Mouse (Mus musculus): Measurements from ENCODE around the gene Zdhhc1. TPM values are rescaled to one million over a fixed set of nuclear protein-coding genes. Genes with fewer than 3 reads are reported as not detected.

The Zdhhc1 gene
- polyA plus RNA-seq (2012; rRNA removed): 45.4 and 50.1 TPM in 2 replicates

DNA sequence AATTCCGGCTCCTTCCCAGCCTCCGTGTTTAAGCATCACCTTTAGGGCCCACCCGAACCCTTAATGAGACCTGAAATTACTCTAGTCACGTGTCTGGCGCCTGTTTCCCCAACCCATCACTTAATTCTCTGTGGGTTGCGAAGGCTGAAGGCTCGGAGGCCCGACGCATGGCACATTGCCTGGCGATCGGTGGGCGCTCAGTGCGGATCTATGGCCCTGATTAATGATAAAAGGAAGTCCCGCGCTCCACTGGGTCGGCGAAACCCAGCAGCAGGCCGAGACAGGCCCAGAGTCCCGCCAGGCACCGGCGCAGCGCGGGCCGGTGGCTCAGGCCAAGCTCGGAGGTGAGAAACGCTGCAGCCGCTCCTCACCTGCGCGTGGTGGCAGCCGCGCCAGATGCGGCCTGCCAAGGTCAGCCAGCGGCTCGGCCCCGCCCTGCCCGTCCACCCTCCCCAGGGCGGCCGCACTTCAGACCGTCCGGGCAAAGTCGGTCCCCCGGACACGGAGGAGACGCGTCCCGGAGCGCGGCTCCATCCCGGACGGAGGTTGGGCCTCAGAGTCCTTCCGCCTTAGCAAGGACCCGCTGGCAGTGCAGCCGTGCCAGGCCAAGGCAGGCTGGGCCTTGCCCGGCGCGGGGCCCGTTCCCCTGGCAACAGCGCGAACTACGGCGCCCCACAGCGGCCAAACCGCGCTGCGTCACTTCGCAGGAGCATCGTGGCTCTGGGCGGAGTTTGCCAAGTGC lies at the start of gene Zdhhc1:
Zdhhc1 (minus strand) TSS at position 464 of the 742 bp plus-strand sequence.
- H3K36me3 ChIP-seq (ENCODE audit: control insufficient read depth, insufficient read depth, low read length): no peaks in the 10 kb centered on the region; the same call in 1 of the 2 replicates
- H3K27ac ChIP-seq (ENCODE audit: control insufficient read depth, insufficient read depth, low read depth, low read length): peak within 1 kb of the TSS; percentile 95
- H3K27me3 ChIP-seq (ENCODE audit: control insufficient read depth, insufficient read depth, low read length): no peaks in the 10 kb centered on the region
- peak; percentile 35; the same call in 1 of the 2 replicates for TF ChIP-seq CTCF (IDR thresholded peaks at IDR 0.05; ENCODE audit: control insufficient read depth, insufficient read depth, insufficient replicate concordance, low read depth, low read length)
- TF ChIP-seq POLR2A (IDR thresholded peaks at IDR 0.05; ENCODE audit: control insufficient read depth, low read depth, low read length): peak; percentile 72
- H3K4me1 ChIP-seq (ENCODE audit: control insufficient read depth, insufficient read depth, low read length): peaks cover 5% of the 10 kb centered on the region
- peak within 1 kb of the TSS; percentile 96 for H3K4me3 ChIP-seq (ENCODE audit: control insufficient read depth, low read depth, low read length)

DNA sequence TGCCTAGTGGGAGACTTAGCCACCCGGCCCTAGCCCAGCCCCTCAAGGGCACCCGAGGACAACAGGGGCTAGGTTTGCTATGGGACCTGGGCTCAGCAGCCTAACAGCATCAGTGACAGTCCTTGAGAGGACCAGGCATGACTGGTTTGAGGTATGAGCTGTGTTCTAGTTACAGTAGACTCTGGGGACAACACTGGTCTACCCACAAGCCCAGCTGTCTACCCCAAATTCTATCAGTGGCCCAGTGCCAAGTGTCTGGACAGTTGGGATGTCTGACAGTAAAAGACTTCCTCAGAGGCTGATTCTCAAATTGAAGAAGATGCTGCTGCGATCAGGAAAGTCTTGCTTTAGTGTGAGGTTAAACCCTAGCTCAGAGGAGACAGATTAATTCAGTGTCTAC lies 48.5 kb upstream of the Zdhhc1 start:
- peaks cover 2% of the 10 kb centered on the region for H3K4me1 ChIP-seq (ENCODE audit: control insufficient read depth, insufficient read depth, low read length)
- H3K27ac ChIP-seq (ENCODE audit: control insufficient read depth, insufficient read depth, low read depth, low read length): no peak overlapping the region
- no peaks in the 10 kb centered on the region for H3K36me3 ChIP-seq (ENCODE audit: control insufficient read depth, insufficient read depth, low read length)
- H3K27me3 ChIP-seq (ENCODE audit: control insufficient read depth, insufficient read depth, low read length): no peaks in the 10 kb centered on the region
- TF ChIP-seq CTCF (IDR thresholded peaks at IDR 0.05; ENCODE audit: control insufficient read depth, insufficient read depth, insufficient replicate concordance, low read depth, low read length) (no peak), POLR2A (IDR thresholded peaks at IDR 0.05; ENCODE audit: control insufficient read depth, low read depth, low read length) (no peak)
- H3K4me3 ChIP-seq (ENCODE audit: control insufficient read depth, low read depth, low read length): no peak overlapping the region

DNA sequence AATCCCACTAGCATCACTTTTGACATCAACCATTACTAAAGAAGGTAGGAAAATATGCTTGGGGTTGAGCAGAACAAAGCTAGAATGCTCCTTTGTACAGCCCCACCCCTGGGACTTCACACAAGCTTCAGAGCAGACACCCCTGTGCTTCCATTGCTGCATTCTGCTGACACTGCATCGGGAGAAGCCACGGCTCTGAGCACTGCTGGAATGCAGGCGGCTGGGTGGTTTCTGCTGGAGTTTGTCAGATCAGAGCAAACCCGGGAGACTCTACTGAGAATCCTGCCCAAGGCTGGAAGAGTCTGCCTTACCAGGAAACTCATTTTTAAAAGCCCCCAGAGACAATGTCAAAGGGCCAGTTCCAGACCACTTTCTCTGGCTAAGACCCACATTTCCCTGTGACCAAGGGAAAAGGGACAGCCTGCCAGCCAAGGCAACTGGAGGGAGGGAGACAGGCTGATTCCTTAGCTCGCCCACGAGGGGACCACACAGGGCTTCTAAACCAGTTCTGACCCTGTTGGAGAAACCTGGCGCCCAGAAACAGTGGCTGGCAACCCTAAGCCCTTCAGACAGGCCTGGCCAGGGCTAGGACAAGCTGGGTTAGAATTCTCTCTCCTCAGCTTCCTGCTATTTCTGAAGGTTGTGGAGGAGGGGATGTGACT lies 48.0 kb upstream of the Zdhhc1 start:
- Histone ChIP-seq H3K4me3 (ENCODE audit: control insufficient read depth, low read depth, low read length) (no peak overlapping the region), H3K36me3 (ENCODE audit: control insufficient read depth, insufficient read depth, low read length) (no peaks in the 10 kb centered on the region), H3K27ac (ENCODE audit: control insufficient read depth, insufficient read depth, low read depth, low read length) (no peak overlapping the region), H3K4me1 (ENCODE audit: control insufficient read depth, insufficient read depth, low read length) (peaks cover 2% of the 10 kb centered on the region), H3K27me3 (ENCODE audit: control insufficient read depth, insufficient read depth, low read length) (no peaks in the 10 kb centered on the region)
- no peak for TF ChIP-seq CTCF (IDR thresholded peaks at IDR 0.05; ENCODE audit: control insufficient read depth, insufficient read depth, insufficient replicate concordance, low read depth, low read length)
- TF ChIP-seq POLR2A (IDR thresholded peaks at IDR 0.05; ENCODE audit: control insufficient read depth, low read depth, low read length): no peak

DNA sequence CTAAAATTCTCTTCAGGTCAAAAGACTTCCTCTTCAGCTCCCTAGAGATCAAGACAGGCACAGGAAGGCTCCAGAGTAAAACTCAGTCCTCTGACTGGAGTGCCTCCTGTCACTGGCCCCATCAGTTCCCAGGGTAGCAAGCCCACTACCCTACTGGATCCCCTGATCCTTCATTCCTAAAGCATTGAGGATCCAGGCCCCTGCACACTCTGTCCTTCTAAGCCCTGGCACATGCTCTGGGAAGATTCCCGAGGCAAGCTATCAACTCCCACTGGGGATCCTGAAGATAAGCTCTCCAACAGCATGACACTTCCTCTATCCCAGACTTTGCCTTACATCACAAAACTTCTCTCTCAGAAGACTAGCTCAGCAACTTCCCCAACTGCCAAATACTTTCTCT lies 47.0 kb upstream of the Zdhhc1 start:
- H3K4me1 ChIP-seq (ENCODE audit: control insufficient read depth, insufficient read depth, low read length): peaks cover 2% of the 10 kb centered on the region
- TF ChIP-seq POLR2A (IDR thresholded peaks at IDR 0.05; ENCODE audit: control insufficient read depth, low read depth, low read length) (no peak), CTCF (IDR thresholded peaks at IDR 0.05; ENCODE audit: control insufficient read depth, insufficient read depth, insufficient replicate concordance, low read depth, low read length) (no peak)
- H3K36me3 ChIP-seq (ENCODE audit: control insufficient read depth, insufficient read depth, low read length): no peaks in the 10 kb centered on the region
- H3K4me3 ChIP-seq (ENCODE audit: control insufficient read depth, low read depth, low read length): no peak overlapping the region
- H3K27me3 ChIP-seq (ENCODE audit: control insufficient read depth, insufficient read depth, low read length): no peaks in the 10 kb centered on the region
- H3K27ac ChIP-seq (ENCODE audit: control insufficient read depth, insufficient read depth, low read depth, low read length): no peak overlapping the region

DNA sequence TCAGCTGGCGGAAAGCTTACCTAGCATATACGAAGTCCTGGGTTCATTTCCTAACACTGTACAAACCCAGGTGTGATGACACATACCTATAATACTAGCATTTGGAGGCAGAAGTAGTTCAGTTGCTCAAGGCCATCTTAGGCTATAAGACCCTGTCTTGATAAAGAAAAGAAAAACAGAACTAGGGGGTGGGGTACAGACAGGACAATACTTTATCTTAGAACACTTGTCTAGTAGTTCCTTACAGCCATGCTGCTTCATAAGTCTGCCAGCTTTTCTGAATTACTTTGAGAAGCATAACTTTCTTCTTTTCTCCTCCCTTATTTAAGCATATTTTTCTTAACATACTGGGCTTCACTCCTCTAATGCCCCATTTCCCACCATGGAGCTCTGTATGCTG lies 46.1 kb upstream of the Zdhhc1 start:
- Histone ChIP-seq H3K36me3 (ENCODE audit: control insufficient read depth, insufficient read depth, low read length) (no peaks in the 10 kb centered on the region; the same call in 1 of the 2 replicates), H3K4me1 (ENCODE audit: control insufficient read depth, insufficient read depth, low read length) (peaks cover 2% of the 10 kb centered on the region), H3K4me3 (ENCODE audit: control insufficient read depth, low read depth, low read length) (no peak overlapping the region), H3K27me3 (ENCODE audit: control insufficient read depth, insufficient read depth, low read length) (no peaks in the 10 kb centered on the region), H3K27ac (ENCODE audit: control insufficient read depth, insufficient read depth, low read depth, low read length) (no peak overlapping the region)
- TF ChIP-seq POLR2A (IDR thresholded peaks at IDR 0.05; ENCODE audit: control insufficient read depth, low read depth, low read length) (no peak), CTCF (IDR thresholded peaks at IDR 0.05; ENCODE audit: control insufficient read depth, insufficient read depth, insufficient replicate concordance, low read depth, low read length) (no peak)

DNA sequence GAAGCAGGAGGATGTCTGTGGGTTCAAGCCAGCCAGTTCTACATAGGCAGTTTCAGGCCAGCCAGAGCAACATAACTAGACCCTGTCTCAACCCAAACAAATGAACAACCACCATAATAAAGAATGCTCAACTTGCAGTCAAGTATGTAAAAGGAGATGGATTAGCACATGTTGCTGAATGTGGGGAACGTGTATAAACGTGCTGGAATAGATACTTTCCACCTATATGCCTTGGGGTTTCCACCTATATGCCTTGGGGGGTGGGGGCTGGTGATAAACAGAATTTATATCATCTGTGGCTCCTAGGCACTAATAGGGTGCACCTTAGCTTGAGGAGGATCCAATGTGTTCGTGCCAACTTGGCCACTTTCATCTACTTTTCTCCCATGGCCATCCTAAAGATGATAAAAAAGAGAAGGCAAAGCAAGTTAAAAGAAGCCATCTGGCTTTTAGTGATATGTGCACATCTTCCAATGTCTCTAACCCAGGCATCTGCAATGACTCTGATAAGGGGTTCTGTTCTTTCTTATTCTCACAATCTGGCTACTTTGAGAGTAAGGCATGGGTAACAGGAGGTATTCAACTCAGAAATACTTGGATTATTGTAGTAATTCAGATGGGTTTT lies 45.4 kb upstream of the Zdhhc1 start:
- H3K4me1 ChIP-seq (ENCODE audit: control insufficient read depth, insufficient read depth, low read length): peaks cover 2% of the 10 kb centered on the region
- H3K36me3 ChIP-seq (ENCODE audit: control insufficient read depth, insufficient read depth, low read length): no peaks in the 10 kb centered on the region; the same call in 1 of the 2 replicates
- TF ChIP-seq POLR2A (IDR thresholded peaks at IDR 0.05; ENCODE audit: control insufficient read depth, low read depth, low read length): no peak
- no peak for TF ChIP-seq CTCF (IDR thresholded peaks at IDR 0.05; ENCODE audit: control insufficient read depth, insufficient read depth, insufficient replicate concordance, low read depth, low read length)
- no peaks in the 10 kb centered on the region for H3K27me3 ChIP-seq (ENCODE audit: control insufficient read depth, insufficient read depth, low read length)
- no peak overlapping the region for H3K4me3 ChIP-seq (ENCODE audit: control insufficient read depth, low read depth, low read length)
- no peak overlapping the region for H3K27ac ChIP-seq (ENCODE audit: control insufficient read depth, insufficient read depth, low read depth, low read length)

DNA sequence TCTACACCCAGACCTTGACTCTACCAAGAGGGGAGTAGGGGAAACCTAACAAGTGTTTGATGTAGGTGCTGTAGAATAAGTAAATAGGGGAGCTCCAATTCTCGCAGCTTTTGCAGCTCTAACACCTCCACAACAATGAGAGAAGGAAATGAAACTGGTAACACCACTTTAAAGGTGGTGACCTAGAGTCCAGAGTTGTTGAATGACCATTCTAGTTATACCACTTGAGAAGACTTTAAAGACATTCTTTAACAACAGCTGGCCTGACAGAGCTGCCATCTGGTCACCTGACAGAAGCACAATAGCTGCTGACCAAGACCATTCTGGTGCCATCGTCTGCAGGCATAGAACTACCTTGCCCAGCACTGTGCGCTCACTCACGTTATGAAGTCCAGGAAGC lies 42.2 kb upstream of the Zdhhc1 start:
- no peaks in the 10 kb centered on the region; the same call in 1 of the 2 replicates for H3K36me3 ChIP-seq (ENCODE audit: control insufficient read depth, insufficient read depth, low read length)
- no peak overlapping the region for H3K4me3 ChIP-seq (ENCODE audit: control insufficient read depth, low read depth, low read length)
- no peak for TF ChIP-seq POLR2A (IDR thresholded peaks at IDR 0.05; ENCODE audit: control insufficient read depth, low read depth, low read length)
- TF ChIP-seq CTCF (IDR thresholded peaks at IDR 0.05; ENCODE audit: control insufficient read depth, insufficient read depth, insufficient replicate concordance, low read depth, low read length): no peak
- no peak overlapping the region for H3K27ac ChIP-seq (ENCODE audit: control insufficient read depth, insufficient read depth, low read depth, low read length)
- no peaks in the 10 kb centered on the region for H3K4me1 ChIP-seq (ENCODE audit: control insufficient read depth, insufficient read depth, low read length)
- H3K27me3 ChIP-seq (ENCODE audit: control insufficient read depth, insufficient read depth, low read length): no peaks in the 10 kb centered on the region

Measured in testis, adult 2 months (tissue).